Mouse (Mus musculus) CH12.LX (cell line): ENCODE data around the gene Rgs17. TPM values are rescaled to one million over a fixed set of nuclear protein-coding genes. Genes with fewer than 3 reads are reported as not detected.
A peak's percentile ranks its signal among the peaks of the same experiment; 100 is the strongest.

Experiments
- DNase-seq: peaks from one replicate; pipeline ENCODE4 v3.0.0-alpha.2; 2013; ENCODE audit errors: extremely low read depth
- H3K27ac ChIP-seq: 2 replicates; pipeline ENCODE4 v1.5.1; 2012; ENCODE audit warnings: low read depth, mild to moderate bottlenecking, control low read depth, moderate library complexity; ENCODE audit not compliant: insufficient read depth
- H3K27me3 ChIP-seq: replicated peaks from 2 replicates; pipeline ENCODE3; 2012; ENCODE audit warnings: inconsistent platforms
- H3K36me3 ChIP-seq, 2 experiments: replicated peaks in 1 of 2; 2 replicates each; pipeline versions ENCODE3 to v1.6.1; 2012; ENCODE audit warnings: inconsistent platforms in 1 of 2, low read length in 1 of 2, mild to moderate bottlenecking in 1 of 2, mixed read lengths in 1 of 2, moderate library complexity in 1 of 2; ENCODE audit not compliant: control insufficient read depth in 1 of 2, insufficient read depth in 1 of 2
- H3K4me1 ChIP-seq, 2 experiments: 2 replicates each; pipeline ENCODE4 v1.6.1; 2012; ENCODE audit warnings: inconsistent platforms in 1 of 2, moderate library complexity in 1 of 2; ENCODE audit not compliant: insufficient read depth in 2 of 2, control insufficient read depth in 1 of 2
- H3K4me2 ChIP-seq: 2 replicates; pipeline ENCODE4 v1.6.1; 2012; ENCODE audit warnings: low read depth, mild to moderate bottlenecking, control low read depth; ENCODE audit not compliant: poor library complexity, insufficient read depth, severe bottlenecking
- H3K4me3 ChIP-seq, 3 experiments: fragments of 150-350 bp in 1 of 3; sonication (generic) in 1 of 3; replicated peaks in 1 of 3; 2 replicates each; pipeline versions ENCODE3 to v1.5.1; 2011 to 2012; ENCODE audit warnings: low read depth in 2 of 3, low read length in 2 of 3, mild to moderate bottlenecking in 2 of 3, moderate library complexity in 2 of 3, control low read depth in 1 of 3, improper control_type of control experiment in 1 of 3, inconsistent platforms in 1 of 3, mixed read lengths in 1 of 3; ENCODE audit not compliant: poor library complexity in 1 of 3
- H3K79me2 ChIP-seq: replicated peaks from 2 replicates; pipeline ENCODE4 v1.6.1; 2012; ENCODE audit warnings: mild to moderate bottlenecking, moderate library complexity; ENCODE audit not compliant: control insufficient read depth, poor library complexity, insufficient read depth, severe bottlenecking; ENCODE audit errors: extremely low read depth
- H3K9ac ChIP-seq: 2 replicates; pipeline ENCODE4 v1.6.1; 2012; ENCODE audit warnings: low read depth, mild to moderate bottlenecking, control low read depth, moderate library complexity; ENCODE audit not compliant: insufficient read depth
- H3K9me3 ChIP-seq: replicated peaks from 2 replicates; pipeline ENCODE3; 2012; ENCODE audit warnings: low read length, inconsistent platforms, mixed read lengths
- CHD1 ChIP-seq: IDR thresholded peaks from 2 replicates; pipeline ENCODE4 v1.6.1; 2012; ENCODE audit warnings: low read depth, low read length, improper control_type of control experiment, inconsistent platforms
- CTCF ChIP-seq, 2 experiments: IDR thresholded peaks in 1 of 2; conservative IDR thresholded peaks in 1 of 2; 2 replicates each; pipeline ENCODE4 v1.5.1; 2011 to 2012; ENCODE audit warnings: low read depth in 2 of 2, low read length in 2 of 2, improper control_type of control experiment in 1 of 2, inconsistent platforms in 1 of 2, mild to moderate bottlenecking in 1 of 2, moderate library complexity in 1 of 2
- ELF1 ChIP-seq: IDR thresholded peaks from 2 replicates; pipeline ENCODE4 v1.6.1; 2014; ENCODE audit warnings: low read depth, mild to moderate bottlenecking, inconsistent platforms, low read length, improper control_type of control experiment
- EP300 ChIP-seq: IDR thresholded peaks from 2 replicates; pipeline ENCODE4 v1.6.1; 2011; ENCODE audit warnings: low read length, improper control_type of control experiment
- GABPA ChIP-seq: IDR thresholded peaks from 2 replicates; pipeline ENCODE4 v1.6.1; 2012; ENCODE audit warnings: low read depth, low read length, improper control_type of control experiment, inconsistent platforms; ENCODE audit not compliant: insufficient replicate concordance
- IRF4 ChIP-seq: IDR thresholded peaks from 2 replicates; pipeline ENCODE4 v1.6.1; 2014; ENCODE audit warnings: low read depth, mild to moderate bottlenecking, inconsistent platforms, low read length, improper control_type of control experiment
- JUN ChIP-seq: IDR thresholded peaks from 2 replicates; pipeline ENCODE4 v1.6.1; 2011; ENCODE audit warnings: low read depth, mild to moderate bottlenecking, low read length, improper control_type of control experiment, moderate library complexity; ENCODE audit not compliant: insufficient read depth
- MAFK ChIP-seq: IDR thresholded peaks from 2 replicates; pipeline ENCODE4 v1.6.1; 2011; ENCODE audit warnings: low read length, improper control_type of control experiment; ENCODE audit not compliant: insufficient replicate concordance
- MXI1 ChIP-seq: IDR thresholded peaks from 2 replicates; pipeline ENCODE4 v1.6.1; 2011; ENCODE audit warnings: mild to moderate bottlenecking, low read depth, low read length, improper control_type of control experiment
- NRF1 ChIP-seq: IDR thresholded peaks from 2 replicates; pipeline ENCODE4 v1.6.1; 2014; ENCODE audit warnings: low read depth, mild to moderate bottlenecking, inconsistent platforms, low read length, improper control_type of control experiment, moderate library complexity
- RAD21 ChIP-seq: IDR thresholded peaks from 2 replicates; pipeline ENCODE4 v1.6.1; 2011; ENCODE audit warnings: low read depth, mild to moderate bottlenecking, low read length, improper control_type of control experiment, moderate library complexity
- SIN3A ChIP-seq: IDR thresholded peaks from 2 replicates; pipeline ENCODE4 v1.6.1; 2012; ENCODE audit warnings: low read length, improper control_type of control experiment, inconsistent platforms
- SMC3 ChIP-seq: IDR thresholded peaks from 2 replicates; pipeline ENCODE4 v1.6.1; 2011; ENCODE audit warnings: low read depth, low read length, improper control_type of control experiment
- TCF12 ChIP-seq: IDR thresholded peaks from 2 replicates; pipeline ENCODE4 v1.6.1; 2014; ENCODE audit warnings: low read depth, mild to moderate bottlenecking, inconsistent platforms, low read length, improper control_type of control experiment
- USF1 ChIP-seq: IDR thresholded peaks from 2 replicates; pipeline ENCODE4 v1.6.1; 2014; ENCODE audit warnings: low read depth, mild to moderate bottlenecking, inconsistent platforms, low read length, improper control_type of control experiment
- ZC3H11A ChIP-seq: IDR thresholded peaks from 2 replicates; pipeline ENCODE4 v1.6.1; 2012; ENCODE audit warnings: low read depth, mild to moderate bottlenecking, inconsistent platforms, low read length, improper control_type of control experiment
- ZNF384 ChIP-seq: IDR thresholded peaks from 2 replicates; pipeline ENCODE4 v1.6.1; 2012; ENCODE audit warnings: low read depth, low read length, improper control_type of control experiment, inconsistent platforms
- dilution Hi-C: fragments of 300-500 bp; cut with MboI; formaldehyde crosslinking; loops from 2 replicates; pipeline ENCODE4 v1.14.3; 2020; ENCODE audit warnings: low sequenced_read_pairs; ENCODE audit not compliant: extremely low pct_unique_long_range_greater_than_20kb, extremely low pct_ligation_motif_present
- in situ Hi-C: fragments of 300-500 bp; cut with MboI; formaldehyde crosslinking; loops from 3 replicates; pipeline ENCODE4 v1.14.3; 2019; ENCODE audit warnings: low sequenced_read_pairs, low pct_ligation_motif_present, low pct_unique_long_range_greater_than_20kb, mixed read lengths
- polyA plus RNA-seq: library from polyadenylated mRNA; unstranded; fragments of >175 nt; gene quantifications from 2 replicates; pipeline ENCODE4 v1.2.1, GENCODE M21; 2012; ENCODE audit warnings: low read depth; ENCODE audit not compliant: insufficient read length
- total RNA-seq, 2 experiments: library from RNA; depleted of rRNA; stranded (reverse); fragments of 300-350 nt in 1 of 2; fragments of >200 nt in 1 of 2; gene quantifications; 2 replicates each; pipeline ENCODE4 v1.2.3; 2012 to 2014

Gene Rgs17
- total and polyA plus RNA-seq, 3 experiments, result not detected

DNA sequence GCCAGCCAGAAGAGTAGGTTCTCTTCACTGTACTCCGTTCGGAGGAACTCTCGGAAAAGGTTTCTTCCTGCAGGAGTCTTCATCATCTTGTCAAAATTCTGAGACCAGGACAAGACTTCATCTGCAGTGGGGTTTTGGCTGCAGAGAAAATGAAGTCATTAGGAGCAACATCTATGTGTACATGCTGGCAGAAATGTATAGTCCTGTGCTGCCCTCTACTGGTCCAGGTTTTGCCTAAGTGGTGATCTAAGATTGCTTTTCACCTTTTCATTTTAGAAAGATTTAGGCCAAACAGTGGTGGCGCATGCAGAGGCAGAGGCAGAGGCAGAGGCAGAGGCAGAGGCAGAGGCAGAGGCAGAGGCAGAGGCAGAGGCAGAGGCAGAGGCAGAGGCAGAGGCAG, 80.8 kb downstream of the Rgs17 start:
- Histone ChIP-seq H3K27ac (no peak overlapping the region), H3K4me3 (no peak overlapping the region), H3K4me2 (no peak overlapping the region), H3K4me1 (no peaks in the 10 kb centered on the region), H3K36me3 (no peaks in the 10 kb centered on the region), H3K79me2 (no peaks in the 10 kb centered on the region), H3K9me3 (no peaks in the 10 kb centered on the region), H3K9ac (no peak overlapping the region), H3K27me3 (no peaks in the 10 kb centered on the region)
- peak; percentile 28 to 82 for TF ChIP-seq CTCF (conservative IDR thresholded peaks at IDR 0.05 in 1 of 2, IDR thresholded peaks at IDR 0.05 in 1 of 2; ENCODE audit: low read depth in 2 of 2, low read length in 2 of 2)
- TF ChIP-seq JUN, result no peak
- TF ChIP-seq SMC3, result peak; percentile 66
- TF ChIP-seq RAD21, result peak; percentile 83
- TF ChIP-seq MAFK, result no peak
- no peak for TF ChIP-seq ELF1
- dilution Hi-C loops, result no loop called here
- in situ Hi-C loops, result loop anchor here (10.0 kb wide), 1 partner anchor 47 kb away; no protein-coding TSS in a partner anchor
- peak; percentile 80 for DNase-seq

DNA sequence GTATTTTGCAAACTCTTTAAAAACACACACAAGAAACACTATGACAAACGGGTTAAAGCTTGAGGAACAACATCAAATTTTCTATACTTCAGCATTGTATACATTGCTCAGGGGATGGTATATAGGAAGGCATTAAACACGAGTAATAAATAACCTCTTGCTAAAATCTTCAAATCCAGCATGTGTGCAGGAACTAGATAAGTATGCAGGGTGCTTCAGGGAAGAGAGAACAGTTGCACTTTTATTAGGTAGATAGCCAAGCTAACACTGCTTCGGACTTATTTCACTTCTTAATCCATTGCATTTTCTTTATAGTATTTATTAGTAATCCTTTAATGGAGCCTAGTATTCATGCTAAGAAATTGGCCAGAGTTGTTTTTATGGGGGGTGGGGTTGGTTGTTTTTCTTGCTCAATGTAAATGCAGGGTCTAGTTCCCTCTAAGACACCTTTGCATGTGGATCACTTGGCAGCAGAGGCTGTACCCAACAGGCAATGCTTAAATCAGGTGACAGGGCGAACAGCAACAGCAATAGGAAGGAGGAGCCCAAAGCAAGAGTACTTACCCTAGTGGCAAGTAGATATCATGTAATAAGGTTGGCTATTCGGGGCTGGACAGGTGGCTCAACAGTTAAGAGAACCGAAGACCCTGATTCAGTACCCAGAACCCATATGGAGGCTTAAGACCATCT, 95.7 kb downstream of the Rgs17 start:
- H3K36me3 ChIP-seq, result peaks cover 6 to 11% of the 10 kb centered on the region in 2 experiments
- no peaks in the 10 kb centered on the region for H3K9me3 ChIP-seq
- DNase-seq, result no peak
- no peak for TF ChIP-seq NRF1
- H3K9ac ChIP-seq, result no peak overlapping the region
- no peak overlapping the region for H3K4me2 ChIP-seq
- peaks cover 11% of the 10 kb centered on the region for H3K79me2 ChIP-seq
- H3K27me3 ChIP-seq, result no peaks in the 10 kb centered on the region
- H3K4me3 ChIP-seq, result no peak overlapping the region
- in situ Hi-C loops (no loop called here), dilution Hi-C loops (no loop called here)
- peaks cover 7 to 22% of the 10 kb centered on the region in 2 experiments for H3K4me1 ChIP-seq
- H3K27ac ChIP-seq, result no peak overlapping the region

GRCm38 (mm10) chr10:5824779-5825178, 97.4 kb downstream of the Rgs17 start:
- peak overlapping the region; percentile 76 for H3K27ac ChIP-seq
- in situ Hi-C loops, result loop anchor here (25.0 kb wide), 1 partner anchor 1238 kb away; the partner anchor contains the start of gene Ipcef1
- H3K4me3 ChIP-seq, result peak overlapping the region; percentile 48 to 89 (median 61)
- no peaks in the 10 kb centered on the region for H3K27me3 ChIP-seq
- peak overlapping the region; percentile 91 for H3K4me2 ChIP-seq
- H3K4me1 ChIP-seq, result peaks cover 7 to 32% of the 10 kb centered on the region in 2 experiments
- DNase-seq, result peak; percentile 80
- H3K9ac ChIP-seq, result peak overlapping the region; percentile 66
- H3K9me3 ChIP-seq, result no peaks in the 10 kb centered on the region
- peaks cover 12 to 24% of the 10 kb centered on the region in 2 experiments for H3K36me3 ChIP-seq
- TF ChIP-seq USF1 (no peak), ZC3H11A (no peak), CHD1 (0 out of 2 replicates have a peak, but pooled peaks have one; percentile 43), MAFK (no peak), EP300 (0 out of 2 replicates have a peak, but pooled peaks have one; percentile 7), ZNF384 (peak; percentile 50; the same call in 1 of the 2 replicates), CTCF (conservative IDR thresholded peaks at IDR 0.05 in 1 of 2, IDR thresholded peaks at IDR 0.05 in 1 of 2; ENCODE audit: low read depth in 2 of 2, low read length in 2 of 2) (peak; percentile 53 to 74), RAD21 (peak; percentile 27), SIN3A (peak; percentile 15; the same call in 1 of the 2 replicates), MXI1 (0 out of 2 replicates have a peak, but pooled peaks have one; percentile 28), GABPA (no peak), IRF4 (0 out of 2 replicates have a peak, but pooled peaks have one; percentile 14), ELF1 (0 out of 2 replicates have a peak, but pooled peaks have one; percentile 19), TCF12 (no peak), SMC3 (peak; percentile 46)
- dilution Hi-C loops, result no loop called here
- peaks cover 23% of the 10 kb centered on the region for H3K79me2 ChIP-seq
